Mouse (Mus musculus) CH12.LX (cell line): ENCODE data around the gene Gm37419.

ENCODE experiments used
- CTCF ChIP-seq, 2 experiments: IDR thresholded peaks in 1 of 2; conservative IDR thresholded peaks in 1 of 2; 2 replicates each; pipeline ENCODE4 v1.5.1; 2011 to 2012; ENCODE audit warnings: low read depth in 2 of 2, low read length in 2 of 2, improper control_type of control experiment in 1 of 2, inconsistent platforms in 1 of 2, mild to moderate bottlenecking in 1 of 2, moderate library complexity in 1 of 2
- POLR2A ChIP-seq: IDR thresholded peaks from 2 replicates; pipeline ENCODE4 v1.6.1; 2011; ENCODE audit warnings: low read depth, mild to moderate bottlenecking, improper control_type of control experiment, low read length

DNA sequence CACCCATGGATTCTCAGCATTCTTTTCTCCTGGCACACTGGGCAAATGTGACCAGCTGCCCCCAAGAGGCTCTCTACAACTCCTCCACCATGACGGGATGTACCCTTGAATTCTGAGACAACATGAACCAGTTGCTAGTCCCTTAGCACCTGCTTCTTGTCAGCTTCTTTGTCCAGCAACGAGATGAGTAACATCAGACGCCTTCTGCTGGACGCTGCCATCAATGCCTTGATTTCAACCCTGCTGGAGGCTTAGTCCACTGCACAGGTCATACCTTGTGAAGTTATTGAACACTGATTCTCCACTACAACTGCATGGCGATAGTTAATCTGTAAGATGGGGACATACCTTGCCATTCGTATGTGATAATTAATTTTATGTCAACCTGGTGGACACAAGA lies 40.6 kb upstream of the Gm37419 start:
- TF ChIP-seq CTCF (conservative IDR thresholded peaks at IDR 0.05 in 1 of 2, IDR thresholded peaks at IDR 0.05 in 1 of 2; ENCODE audit: low read depth in 2 of 2, low read length in 2 of 2) = no peak
- no peak for TF ChIP-seq POLR2A
